Mouse (Mus musculus) heart, adult 2 months (tissue): ENCODE results near the gene Gm37240. TPM values are rescaled to one million over a fixed set of nuclear protein-coding genes. Genes with fewer than 3 reads are reported as not detected.

ENCODE experiments used
- DNase-seq, 2 experiments: peaks; one replicate each; pipeline ENCODE4 v3.0.0; 2021
- H3K27ac ChIP-seq: fragments of 200-600 bp; 2 replicates; pipeline ENCODE4 v1.8.1; 2022
- H3K27me3 ChIP-seq: fragments of 200-500 bp; 2 replicates; pipeline ENCODE4 v1.6.1; 2012; ENCODE audit warnings: mild to moderate bottlenecking, low read length, inconsistent platforms, mixed read lengths; ENCODE audit not compliant: control insufficient read depth, insufficient read depth
- H3K36me3 ChIP-seq: fragments of 200-500 bp; 2 replicates; pipeline ENCODE4 v1.6.1; 2012; ENCODE audit warnings: low read length, inconsistent platforms; ENCODE audit not compliant: control insufficient read depth, insufficient read depth
- H3K4me1 ChIP-seq: fragments of 200-500 bp; 2 replicates; pipeline ENCODE4 v1.6.1; 2011; ENCODE audit warnings: low read length; ENCODE audit not compliant: control insufficient read depth, insufficient read depth
- H3K4me3 ChIP-seq: fragments of 200-600 bp; 2 replicates; pipeline ENCODE4 v1.8.1; 2022
- H3K79me2 ChIP-seq: fragments of 200-500 bp; replicated peaks from 2 replicates; pipeline ENCODE4 v1.6.1; 2012; ENCODE audit warnings: mild to moderate bottlenecking, inconsistent platforms, low read length, moderate library complexity, mixed read lengths; ENCODE audit not compliant: control insufficient read depth, insufficient read depth
- H3K9ac ChIP-seq: fragments of 200-500 bp; 2 replicates; pipeline ENCODE4 v1.6.1; 2012; ENCODE audit warnings: low read depth, mild to moderate bottlenecking, control low read depth, inconsistent platforms, low read length, mixed read lengths
- CTCF ChIP-seq: fragments of 200-600 bp; IDR thresholded peaks from 2 replicates; pipeline ENCODE4 v1.8.1; 2022; ENCODE audit warnings: antibody characterized with exemption, mild to moderate bottlenecking, moderate library complexity
- EP300 ChIP-seq: fragments of 200-500 bp; IDR thresholded peaks from 2 replicates; pipeline ENCODE4 v1.6.1; 2011; ENCODE audit warnings: low read depth, low read length, control low read depth; ENCODE audit not compliant: insufficient read depth
- POLR2A ChIP-seq: fragments of 200-500 bp; IDR thresholded peaks from 2 replicates; pipeline ENCODE4 v1.6.1; 2011; ENCODE audit warnings: mild to moderate bottlenecking, low read depth, low read length, control low read depth; ENCODE audit not compliant: insufficient read depth
- WGBS: fragments of 180-500 bp; shearing (Covaris S2); methylation state at CpG from one replicate; pipeline ENCODE4 v1.1.7; 2018; 5-methylcytosine and 5-hydroxymethylcytosine counted together
- intact Hi-C: fragments of 180-260 bp; cut with DNase I; formaldehyde crosslinking; loops from one replicate; pipeline ENCODE4 v1.15.1; 2025
- polyA plus RNA-seq: library from polyadenylated mRNA; depleted of rRNA; stranded (reverse); fragments of >200 nt; gene quantifications from 2 replicates; pipeline ENCODE4 v1.2.3, GENCODE M21; 2012
- total RNA-seq, 2 experiments: library from RNA; stranded (reverse); gene quantifications; 2 replicates each; pipeline ENCODE4 v1.2.3; 2021

The Gm37240 gene
- total and polyA plus RNA-seq, 3 experiments, result 25.0 to 45.3 (median 36.6) TPM

GRCm38 (mm10) chr3:85846316-85846715, 41.0 kb downstream of the Gm37240 start:
- H3K27ac ChIP-seq, result no peak overlapping the region
- no peaks in the 10 kb centered on the region; the same call in 1 of the 2 replicates for H3K79me2 ChIP-seq
- intact Hi-C loops, result no loop called here
- WGBS, result 94% methylated on average over 1 of the region's 1 CpGs
- no peak overlapping the region for H3K4me3 ChIP-seq
- H3K4me1 ChIP-seq, result peaks cover 9% of the 10 kb centered on the region
- no peak for DNase-seq
- no peak overlapping the region for H3K9ac ChIP-seq
- TF ChIP-seq EP300 (no peak), CTCF (no peak), POLR2A (no peak)
- H3K36me3 ChIP-seq, result peaks cover 8% of the 10 kb centered on the region
- H3K27me3 ChIP-seq, result no peaks in the 10 kb centered on the region

DNA sequence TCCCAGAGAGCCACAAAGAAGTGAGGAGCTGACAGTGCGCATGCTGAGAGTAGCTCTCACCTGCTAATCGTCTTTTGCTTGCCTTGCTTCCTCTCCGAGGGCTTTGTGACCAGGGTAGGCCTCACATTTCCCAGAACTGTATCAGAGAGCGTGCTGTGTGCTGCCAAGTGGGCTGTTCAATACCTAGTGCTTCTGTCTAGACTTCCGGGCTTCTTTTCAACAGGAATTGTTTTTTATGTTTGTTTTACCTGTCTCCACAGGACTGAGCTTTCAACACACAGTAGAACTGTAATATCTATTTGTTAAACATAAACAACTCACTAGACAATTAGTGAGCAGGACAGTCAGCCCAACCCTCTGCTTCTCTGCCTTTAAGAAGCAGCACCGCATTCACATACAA, 42.0 kb downstream of the Gm37240 start:
- H3K9ac ChIP-seq, result no peak overlapping the region
- no peak overlapping the region for H3K4me3 ChIP-seq
- DNase-seq, result no peak
- TF ChIP-seq CTCF (no peak), POLR2A (no peak), EP300 (no peak)
- no peaks in the 10 kb centered on the region; the same call in 1 of the 2 replicates for H3K79me2 ChIP-seq
- peaks cover 9% of the 10 kb centered on the region for H3K36me3 ChIP-seq
- H3K4me1 ChIP-seq, result peaks cover 9% of the 10 kb centered on the region
- H3K27ac ChIP-seq, result no peak overlapping the region
- intact Hi-C loops, result no loop called here
- H3K27me3 ChIP-seq, result no peaks in the 10 kb centered on the region
- WGBS, result 56% methylated on average over 6 of the region's 6 CpGs

DNA sequence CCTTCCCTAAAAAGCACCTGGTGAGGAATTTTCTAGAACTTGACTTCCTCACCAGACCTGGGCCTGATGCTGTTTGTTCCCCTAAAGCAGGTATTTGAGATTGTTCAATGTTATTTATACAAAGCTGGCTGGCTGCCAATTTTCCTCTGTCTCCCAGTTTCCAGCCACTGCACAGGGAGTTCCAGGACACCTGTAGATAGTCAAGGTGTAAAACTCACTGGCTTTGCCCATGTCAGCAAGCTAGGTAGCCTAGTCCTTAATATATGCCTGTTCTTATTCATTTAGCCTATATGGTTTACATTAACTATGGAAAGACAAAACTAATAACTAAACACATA, 44.5 kb downstream of the Gm37240 start:
- no peak for DNase-seq
- H3K9ac ChIP-seq, result no peak overlapping the region
- peaks cover 9% of the 10 kb centered on the region for H3K36me3 ChIP-seq
- peak overlapping the region; percentile 70 for H3K27ac ChIP-seq
- intact Hi-C loops, result no loop called here
- TF ChIP-seq EP300 (no peak), POLR2A (no peak), CTCF (no peak)
- no peak overlapping the region for H3K4me3 ChIP-seq
- no peaks in the 10 kb centered on the region for H3K27me3 ChIP-seq
- H3K79me2 ChIP-seq, result no peaks in the 10 kb centered on the region; the same call in 1 of the 2 replicates
- H3K4me1 ChIP-seq, result peaks cover 9% of the 10 kb centered on the region

- H3K27me3 ChIP-seq, result no peaks in the 10 kb centered on the region
- H3K9ac ChIP-seq, result peak overlapping the region; percentile 54
- H3K79me2 ChIP-seq, result no peaks in the 10 kb centered on the region; the same call in 1 of the 2 replicates
- H3K4me3 ChIP-seq, result no peak overlapping the region
- peaks cover 9% of the 10 kb centered on the region for H3K4me1 ChIP-seq
- WGBS, result 6% methylated on average over 9 of the region's 9 CpGs
- DNase-seq, result no peak
- intact Hi-C loops, result no loop called here
- peak overlapping the region; percentile 70 for H3K27ac ChIP-seq
- peaks cover 9% of the 10 kb centered on the region for H3K36me3 ChIP-seq
- no peak for TF ChIP-seq EP300
- no peak for TF ChIP-seq CTCF
- no peak for TF ChIP-seq POLR2A
These were observed 45.0 kb downstream of the Gm37240 start for GRCm38 (mm10) chr3:85842177-85842880.

DNA sequence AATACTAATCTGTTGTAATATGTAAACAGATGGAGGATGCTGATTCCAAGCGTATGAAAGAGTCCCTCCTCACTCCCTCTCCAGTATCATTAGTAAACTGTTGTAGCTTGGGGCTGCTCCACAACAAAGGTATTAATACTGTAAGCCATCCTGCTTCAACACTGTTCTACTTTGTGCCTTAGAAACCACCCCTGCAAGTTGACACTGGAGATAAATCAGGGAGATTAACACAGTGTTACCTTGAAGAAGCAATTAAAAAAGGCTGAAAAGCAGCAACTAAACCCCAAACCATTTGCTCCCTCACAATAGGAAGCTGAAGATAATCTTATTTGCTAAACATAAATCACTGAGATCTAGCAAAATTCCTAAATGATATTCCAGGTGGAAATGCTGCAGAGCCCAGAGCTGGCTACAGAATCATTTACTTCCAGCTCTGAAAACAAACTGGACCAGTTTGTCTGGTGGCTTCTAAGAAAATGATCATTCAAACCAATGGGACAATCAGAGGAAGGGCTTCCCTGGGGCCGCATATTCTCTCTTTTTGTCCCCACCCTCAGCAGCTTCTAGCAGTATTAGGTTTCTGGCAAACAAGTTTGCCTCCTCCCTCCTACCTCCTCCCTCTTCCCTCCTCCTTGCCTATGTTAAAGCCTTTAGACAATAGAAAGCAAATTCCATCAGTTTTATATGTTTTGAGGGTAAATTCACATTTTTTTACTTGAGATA, 45.7 kb downstream of the Gm37240 start:
- WGBS, result 38% methylated on average over 2 of the region's 2 CpGs
- Histone ChIP-seq H3K36me3 (peaks cover 9% of the 10 kb centered on the region), H3K9ac (no peak overlapping the region), H3K27ac (peak overlapping the region; percentile 70), H3K79me2 (no peaks in the 10 kb centered on the region; the same call in none of the 2 replicates), H3K4me1 (peaks cover 9% of the 10 kb centered on the region), H3K4me3 (no peak overlapping the region), H3K27me3 (no peaks in the 10 kb centered on the region)
- intact Hi-C loops, result no loop called here
- DNase-seq, result no peak
- no peak for TF ChIP-seq EP300
- no peak for TF ChIP-seq CTCF
- no peak for TF ChIP-seq POLR2A

GRCm38 (mm10) chr3:85833627-85834026, 53.7 kb downstream of the Gm37240 start:
- Histone ChIP-seq H3K27me3 (no peaks in the 10 kb centered on the region), H3K9ac (no peak overlapping the region), H3K4me1 (no peaks in the 10 kb centered on the region; the same call in 1 of the 2 replicates), H3K36me3 (no peaks in the 10 kb centered on the region), H3K79me2 (no peaks in the 10 kb centered on the region; the same call in 1 of the 2 replicates), H3K27ac (no peak overlapping the region), H3K4me3 (no peak overlapping the region)
- whole genome bisulfite sequencing, result 62% methylated on average over 1 of the region's 1 CpGs
- intact Hi-C loops, result no loop called here
- TF ChIP-seq CTCF (no peak), POLR2A (no peak), EP300 (no peak)
- DNase-seq, result no peak
